In genomic region chr4:106116611-106117010, GRCm38 (mm10) we compare ENCODE assay signal across 14 mouse cellular contexts.
"Had no signal": no experiment of that assay in that cellular context is flagged by ENCODE, and none has a peak within 500 bp of the region (broad histone marks: within the 10 kb centered on the region; RNA-seq: fewer than 3 reads in every experiment).

No protein-coding gene starts in this region.

- H3K27me3 ChIP-seq: kidney, embryonic 15.5 days; limb, embryonic 15.5 days; liver, embryonic 13.5 days; megakaryocyte, embryonic 14.5 days; midbrain, embryonic 15.5 days had no signal

- DNase-seq: kidney, adult 2 months; kidney, postnatal 14 days; liver, embryonic 13.5 days; liver, postnatal 0 days; lung, postnatal 14 days; right cerebral cortex, postnatal 14 days; thymus, postnatal 14 days had no signal

- H3K4me1 ChIP-seq: kidney, embryonic 15.5 days; limb, embryonic 15.5 days; liver, embryonic 13.5 days; midbrain, embryonic 15.5 days had no signal

- H3K9me3 ChIP-seq: kidney, embryonic 15.5 days; limb, embryonic 15.5 days; liver, embryonic 13.5 days; midbrain, embryonic 15.5 days had no signal

- H3K27ac ChIP-seq: kidney, embryonic 15.5 days; left cerebral cortex, adult 2 months; limb, embryonic 15.5 days; liver, embryonic 13.5 days; macrophage; midbrain, embryonic 15.5 days had no signal

- H3K4me2 ChIP-seq: kidney, embryonic 15.5 days; limb, embryonic 15.5 days; liver, embryonic 13.5 days; midbrain, embryonic 11.5 days; midbrain, embryonic 15.5 days had no signal

- H3K9ac ChIP-seq: kidney, embryonic 15.5 days; limb, embryonic 15.5 days; liver, embryonic 13.5 days; liver, postnatal 0 days; midbrain, embryonic 15.5 days had no signal

- H3K4me3 ChIP-seq: kidney, embryonic 15.5 days; left cerebral cortex, adult 2 months; limb, embryonic 15.5 days; liver, embryonic 13.5 days; megakaryocyte, embryonic 14.5 days; midbrain, embryonic 15.5 days had no signal

- ATAC-seq: liver, postnatal 0 days; midbrain, embryonic 15.5 days had no signal

- H3K36me3 ChIP-seq: kidney, embryonic 15.5 days; limb, embryonic 15.5 days; liver, embryonic 13.5 days; midbrain, embryonic 15.5 days had no signal
